ENCODE assay signal across 14 mouse cellular contexts in genomic region chr6:88483111-88483510, GRCm38 (mm10). TPM values are rescaled to one million over a fixed set of nuclear protein-coding genes. Genes with fewer than 3 reads are reported as not detected.
DNase-seq lines count a peak whose midpoint lies in the region; ATAC-seq lines count a peak whose summit lies in the region.
"Had no signal": no experiment of that assay in that cellular context is flagged by ENCODE, and none has a peak within 500 bp of the region (broad histone marks: within the 10 kb centered on the region; RNA-seq: fewer than 3 reads in every experiment).

No protein-coding gene starts in this region.

- DNase-seq in heart, adult 18-20 months, result peak; percentile 54 to 58
- DNase-seq in Muller cell, postnatal 12 days (ENCODE audit: inconsistent ontology term), result peak; percentile 81
- DNase-seq in cerebellum, adult 9-10 months, result peak; percentile 87
- peak; percentile 33 to 66 for DNase-seq in lung, adult 18-20 months
- DNase-seq in right cerebral cortex, postnatal 10 days (ENCODE audit: low spot score in 2 of 2), result no peak
- no peak for DNase-seq in midbrain, embryonic 14.5 days
- DNase-seq: embryo, embryonic 11 days; gastrocnemius, postnatal 10 days; thymus, postnatal 14 days had no signal

- no peak overlapping the region for H3K4me3 ChIP-seq in heart, embryonic 12.5 days
- H3K4me3 ChIP-seq in midbrain, embryonic 14.5 days (replicated peaks; ENCODE audit: low read depth, low read length), result no peak overlapping the region
- H3K4me3 ChIP-seq: midbrain, embryonic 13.5 days had no signal

- no peak for ATAC-seq in heart, embryonic 12.5 days (ENCODE audit: insufficient number of reproducible peaks, low FRiP score)
- ATAC-seq in megakaryocyte, adult 5-6 weeks (ENCODE audit: poor library complexity, severe bottlenecking), result no peak
- no peak for ATAC-seq in midbrain, embryonic 14.5 days (ENCODE audit: low FRiP score, low TSS enrichment)
- ATAC-seq: intestine, embryonic 16.5 days; midbrain, embryonic 13.5 days had no signal

- H3K27ac ChIP-seq in heart, embryonic 12.5 days (ENCODE audit: poor library complexity, severe bottlenecking), result no peak overlapping the region; the same call in 1 of the 2 replicates
- H3K27ac ChIP-seq in midbrain, embryonic 14.5 days (replicated peaks; ENCODE audit: low read depth, low read length), result no peak overlapping the region
- H3K27ac ChIP-seq: midbrain, embryonic 13.5 days had no signal

- no peaks in the 10 kb centered on the region for H3K27me3 ChIP-seq in heart, embryonic 12.5 days (replicated peaks)
- H3K27me3 ChIP-seq in midbrain, embryonic 14.5 days (ENCODE audit: control insufficient read depth, insufficient read depth, low read length), result no peaks in the 10 kb centered on the region
- H3K27me3 ChIP-seq: midbrain, embryonic 13.5 days had no signal

- H3K9ac ChIP-seq in heart, embryonic 12.5 days, result no peak overlapping the region
- no peak overlapping the region for H3K9ac ChIP-seq in midbrain, embryonic 14.5 days (replicated peaks; ENCODE audit: low read length)
- H3K9ac ChIP-seq: midbrain, embryonic 13.5 days had no signal

- peaks cover 17% of the 10 kb centered on the region; the same call in 1 of the 2 replicates for H3K4me1 ChIP-seq in heart, embryonic 12.5 days (replicated peaks)
- H3K4me1 ChIP-seq in midbrain, embryonic 14.5 days (ENCODE audit: control insufficient read depth, insufficient read depth, low read length), result no peaks in the 10 kb centered on the region
- H3K4me1 ChIP-seq: midbrain, embryonic 13.5 days had no signal

- H3K36me3 ChIP-seq in heart, embryonic 12.5 days, result peaks cover 86% of the 10 kb centered on the region
- peaks cover 94% of the 10 kb centered on the region for H3K36me3 ChIP-seq in midbrain, embryonic 14.5 days (ENCODE audit: control insufficient read depth, insufficient read depth, low read length)

- WGBS in heart, embryonic 12.5 days, result 74% methylated on average over 7 of the region's 7 CpGs
- 74% methylated on average over 7 of the region's 7 CpGs for WGBS in midbrain, embryonic 14.5 days

- H3K9me3 ChIP-seq in heart, embryonic 12.5 days (replicated peaks), result no peaks in the 10 kb centered on the region
- H3K9me3 ChIP-seq in midbrain, embryonic 14.5 days (ENCODE audit: control insufficient read depth, low read length), result no peaks in the 10 kb centered on the region
- H3K9me3 ChIP-seq: G1E; midbrain, embryonic 13.5 days had no signal

- no peak overlapping the region for H3K4me2 ChIP-seq in heart, embryonic 12.5 days
- no peak overlapping the region for H3K4me2 ChIP-seq in midbrain, embryonic 14.5 days (ENCODE audit: low read length)
- H3K4me2 ChIP-seq: midbrain, embryonic 13.5 days had no signal

RNA-seq across cellular contexts. Expression of gene Ruvbl1, which starts 17.9 kb away (rescaled TPM):
- 10 to 100 TPM; 17.6 to 18.1 TPM for total RNA-seq in heart, adult 18-20 months (2021)
- polyA plus RNA-seq in heart, embryonic 12.5 days (2016; fragmentation: Nextera tagmentation; extraction: Ambion mirVana), result 75.7 and 80.2 TPM in 2 replicates
- total RNA-seq in megakaryocyte, adult 5-6 weeks (2015), result 22.1 and 24.7 TPM in 2 replicates
- total RNA-seq in megakaryocyte, adult 5-6 weeks (2017), result 46.4 and 46.9 TPM in 2 replicates
- polyA plus RNA-seq in midbrain, embryonic 14.5 days (2014; fragmentation: Nextera tagmentation; extraction: Ambion mirVana), result 94.7 and 98.4 TPM in 2 replicates

RNA-seq across cellular contexts. Expression of gene Sec61a1, which starts 35.6 kb away (rescaled TPM):
- total RNA-seq in heart, adult 18-20 months (2021), result 10 to 100 TPM; 36.8 to 44.6 TPM
- polyA plus RNA-seq in heart, embryonic 12.5 days (2016; fragmentation: Nextera tagmentation; extraction: Ambion mirVana), result 206 and 209 TPM in 2 replicates
- total RNA-seq in megakaryocyte, adult 5-6 weeks (2015), result 96.0 and 127 TPM in 2 replicates
- total RNA-seq in megakaryocyte, adult 5-6 weeks (2017), result 93.5 and 115 TPM in 2 replicates
- 136 and 157 TPM in 2 replicates for polyA plus RNA-seq in midbrain, embryonic 14.5 days (2014; fragmentation: Nextera tagmentation; extraction: Ambion mirVana)

RNA-seq across cellular contexts. Expression of gene Eefsec, which starts 36.8 kb away (rescaled TPM):
- total RNA-seq in heart, adult 18-20 months (2021), result 1 to 10 TPM; 8.5 to 8.9 TPM
- polyA plus RNA-seq in heart, embryonic 12.5 days (2016; fragmentation: Nextera tagmentation; extraction: Ambion mirVana), result 18.5 and 20.5 TPM in 2 replicates
- total RNA-seq in megakaryocyte, adult 5-6 weeks (2015), result 10.5 and 11.2 TPM in 2 replicates
- total RNA-seq in megakaryocyte, adult 5-6 weeks (2017), result 7.0 and 10.8 TPM in 2 replicates
- 28.0 and 33.5 TPM in 2 replicates for polyA plus RNA-seq in midbrain, embryonic 14.5 days (2014; fragmentation: Nextera tagmentation; extraction: Ambion mirVana)

Comparison
In these comparisons a context has a peak if more than half of its experiments do, and no peak if none do; other contexts are left out.
1. DNase-seq: peak in heart, adult 18-20 months (2 of 2), Muller cell, postnatal 12 days (single experiment), cerebellum, adult 9-10 months (single experiment) and lung, adult 18-20 months (2 of 2); none in right cerebral cortex, postnatal 10 days (0 of 2) and midbrain, embryonic 14.5 days (single experiment).